Mouse (Mus musculus) lung, postnatal 25 days (tissue): Measurements from ENCODE around the gene Rbm6.

ENCODE experiments used
- DNase-seq: peaks from one replicate; pipeline ENCODE4 v3.0.0; 2022; ENCODE audit warnings: low spot score

The Rbm6 gene

DNA sequence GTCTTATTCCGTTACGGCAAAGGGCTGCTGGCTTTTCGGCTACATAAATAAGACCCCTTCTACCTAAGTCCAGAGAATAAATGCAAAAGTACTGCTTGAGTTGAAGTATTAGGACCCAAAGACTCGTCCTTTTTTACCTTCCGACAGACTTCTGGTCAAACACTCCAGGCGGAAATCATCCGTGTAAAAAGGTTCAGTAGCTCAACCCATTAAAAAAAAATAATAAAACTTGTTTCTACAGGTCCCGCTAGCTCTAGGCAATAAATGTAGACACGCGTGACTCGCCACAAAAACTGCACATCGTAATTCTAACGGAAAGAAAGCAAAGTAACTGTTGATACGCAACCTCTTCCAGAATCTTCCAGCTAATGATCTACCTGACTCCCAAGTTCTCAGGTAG, at the start of gene Rbm6:
Gene Rbm6, minus strand, starts transcription at position 101 of the 400 bp plus-strand sequence.
- no peak for DNase-seq

DNA sequence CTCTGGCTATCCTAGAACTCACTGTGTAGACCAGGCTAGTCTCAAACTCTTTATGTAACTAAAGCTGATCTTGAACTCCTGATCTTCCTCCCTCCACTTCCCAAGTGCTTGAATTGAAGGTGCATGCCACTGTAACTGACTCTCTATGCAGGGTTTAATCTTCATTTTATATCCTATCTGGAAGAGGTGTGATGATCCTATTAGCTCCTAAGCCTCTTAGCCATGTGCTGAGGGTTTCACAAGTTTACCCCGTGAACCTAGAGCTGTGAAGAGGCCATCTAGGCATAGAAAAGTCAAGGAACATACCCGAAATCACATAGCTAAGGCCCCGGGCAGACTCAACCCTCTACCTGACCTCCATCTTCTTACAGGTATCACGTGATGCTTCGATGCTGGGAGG, 46.4 kb upstream of the Rbm6 start:
- no peak for DNase-seq

GRCm38 (mm10) chr9:107918884-107919283, 45.8 kb upstream of the Rbm6 start:
- DNase-seq: no peak

- DNase-seq: no peak
Observed at GRCm38 (mm10) chr9:107917895-107918608, 45.0 kb upstream of the Rbm6 start.

DNA sequence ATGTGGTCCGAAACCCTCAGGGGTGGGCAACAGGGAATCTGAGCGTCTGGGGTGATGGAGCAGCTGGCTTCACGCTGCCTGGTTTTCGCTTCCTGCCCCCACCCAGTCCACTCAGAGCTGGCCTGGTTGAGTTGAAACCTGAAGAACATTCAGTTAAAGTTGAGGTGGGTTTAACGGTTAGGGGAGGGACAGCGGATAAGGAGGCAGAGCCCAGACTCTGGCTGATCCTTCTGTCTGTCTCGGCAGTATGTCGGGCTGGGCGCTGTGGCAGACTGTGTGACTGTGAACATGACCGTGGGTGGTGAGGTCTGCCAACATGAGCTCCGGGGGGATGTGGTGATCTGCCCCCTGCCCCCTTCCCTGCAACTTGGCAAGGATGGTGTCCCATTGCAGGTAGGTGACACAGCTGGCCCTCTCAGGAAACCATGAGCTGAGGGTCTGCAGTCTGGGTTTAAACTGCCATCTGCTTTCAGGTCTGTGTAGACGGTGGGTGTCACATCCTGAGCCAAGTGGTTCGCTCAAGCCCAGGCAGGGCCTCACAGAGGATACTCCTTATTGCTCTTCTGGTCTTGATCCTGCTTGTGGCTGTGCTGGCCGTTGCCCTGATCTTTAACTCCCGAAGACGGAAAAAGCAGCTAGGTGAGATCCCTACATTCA, 41.9 kb upstream of the Rbm6 start:
- DNase-seq: no peak

GRCm38 (mm10) chr9:107910025-107910769, 37.2 kb upstream of the Rbm6 start:
- DNase-seq: no peak

DNA sequence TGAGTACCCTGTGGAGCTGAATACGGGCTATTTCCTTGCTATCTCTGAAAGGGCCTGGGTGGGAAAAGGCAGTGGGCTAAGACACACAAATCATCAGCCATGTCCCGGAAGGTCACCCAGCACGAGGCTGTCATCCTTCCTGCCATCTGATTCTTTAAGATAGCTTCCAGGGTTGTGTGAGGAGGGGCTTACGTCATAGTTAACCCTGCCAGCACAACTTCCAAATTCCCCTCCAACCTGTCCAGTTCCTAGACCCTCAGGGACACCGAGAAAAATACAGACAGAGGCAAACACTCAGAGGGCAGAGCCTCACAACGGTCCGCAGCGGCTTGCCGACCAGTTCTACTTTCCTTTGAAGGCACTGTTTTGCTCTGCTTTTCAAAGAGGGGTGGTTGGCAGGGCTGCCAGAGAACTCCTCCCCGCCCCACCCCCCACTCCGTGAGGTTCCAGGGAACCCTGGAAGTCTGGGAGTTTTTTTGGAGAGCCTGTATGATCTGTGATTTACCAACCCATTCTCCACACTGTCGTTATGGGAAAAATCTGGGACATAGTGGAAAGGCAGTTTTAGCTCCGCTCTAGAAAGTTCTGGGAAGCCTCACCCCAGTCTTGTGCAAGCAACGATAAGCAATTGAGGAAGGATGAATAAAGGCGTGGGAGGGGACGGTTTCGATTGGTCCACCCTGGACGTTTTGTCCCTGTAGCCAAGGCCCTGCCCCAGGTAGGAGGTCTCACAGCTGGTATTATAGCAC, 35.5 kb upstream of the Rbm6 start:
- DNase-seq: peak; percentile 69

DNA sequence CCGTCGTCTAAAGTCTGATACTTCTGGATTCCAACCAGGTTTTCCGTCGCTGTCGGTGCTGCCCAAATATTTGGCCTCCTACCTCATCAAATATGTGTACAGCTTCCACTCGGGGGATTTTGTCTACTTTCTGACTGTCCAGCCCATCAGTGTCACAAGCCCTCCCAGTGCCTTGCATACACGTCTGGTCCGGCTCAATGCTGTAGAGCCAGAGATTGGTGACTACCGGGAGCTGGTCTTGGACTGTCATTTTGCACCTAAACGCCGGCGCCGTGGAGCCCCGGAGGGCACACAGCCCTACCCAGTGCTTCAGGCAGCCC, 34.7 kb upstream of the Rbm6 start:
- no peak for DNase-seq

DNA sequence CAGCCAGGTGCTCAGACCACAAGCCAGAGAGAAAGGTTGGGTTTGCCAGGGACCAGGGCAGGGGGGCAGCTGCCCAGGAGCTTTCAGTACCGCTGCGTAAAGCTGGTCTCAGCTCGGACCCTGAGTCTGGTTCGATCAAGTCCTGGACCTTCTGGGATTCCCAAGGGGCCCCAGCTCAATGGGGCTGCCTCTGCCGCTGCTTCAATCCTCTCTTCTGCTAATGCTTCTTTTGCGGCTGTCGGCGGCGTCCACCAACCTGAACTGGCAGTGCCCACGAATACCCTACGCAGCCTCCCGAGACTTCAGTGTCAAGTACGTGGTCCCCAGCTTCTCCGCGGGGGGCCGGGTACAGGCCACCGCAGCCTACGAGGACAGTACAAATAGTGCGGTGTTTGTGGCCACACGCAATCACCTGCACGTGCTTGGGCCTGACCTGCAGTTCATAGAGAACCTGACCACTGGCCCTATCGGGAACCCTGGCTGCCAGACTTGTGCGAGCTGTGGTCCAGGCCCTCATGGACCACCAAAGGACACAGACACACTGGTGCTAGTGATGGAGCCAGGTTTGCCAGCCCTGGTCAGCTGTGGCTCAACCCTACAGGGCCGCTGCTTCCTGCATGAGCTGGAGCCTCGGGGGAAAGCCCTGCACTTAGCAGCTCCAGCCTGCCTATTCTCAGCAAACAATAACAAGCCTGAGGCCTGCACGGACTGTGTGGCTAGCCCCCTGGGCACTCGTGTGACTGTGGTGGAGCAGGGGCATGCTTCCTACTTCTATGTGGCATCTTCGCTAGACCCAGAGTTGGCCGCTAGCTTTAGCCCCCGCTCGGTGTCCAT, 34.1 kb upstream of the Rbm6 start:
- DNase-seq: no peak

- peak; percentile 71 for DNase-seq
Observed at GRCm38 (mm10) chr9:107906252-107906966, 33.4 kb upstream of the Rbm6 start, which contains the start of gene Mst1r. Mst1r (plus strand) TSS chr9:107906873.

GRCm38 (mm10) chr9:107904726-107905125, 31.7 kb upstream of the Rbm6 start:
- peak; percentile 88 for DNase-seq

DNA sequence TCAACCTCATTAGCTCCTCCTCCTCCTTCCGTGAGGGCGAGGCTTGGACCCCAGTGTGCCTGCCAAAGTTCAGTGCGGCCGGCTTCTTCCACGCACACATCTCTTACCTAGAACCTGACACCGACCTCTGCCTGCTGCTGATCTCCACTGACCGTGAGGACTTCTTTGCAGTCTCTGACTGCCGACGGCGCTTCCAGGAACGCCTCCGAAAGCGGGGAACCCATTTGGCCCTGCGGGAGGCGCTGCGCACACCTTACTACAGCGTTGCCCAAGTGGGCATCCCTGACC, 28.5 kb upstream of the Rbm6 start:
- DNase-seq: no peak

- DNase-seq: peak; percentile 56
Observed at GRCm38 (mm10) chr9:107900840-107901626, 28.0 kb upstream of the Rbm6 start.

- DNase-seq: no peak
Observed at GRCm38 (mm10) chr9:107899855-107900254, 26.8 kb upstream of the Rbm6 start.

DNA sequence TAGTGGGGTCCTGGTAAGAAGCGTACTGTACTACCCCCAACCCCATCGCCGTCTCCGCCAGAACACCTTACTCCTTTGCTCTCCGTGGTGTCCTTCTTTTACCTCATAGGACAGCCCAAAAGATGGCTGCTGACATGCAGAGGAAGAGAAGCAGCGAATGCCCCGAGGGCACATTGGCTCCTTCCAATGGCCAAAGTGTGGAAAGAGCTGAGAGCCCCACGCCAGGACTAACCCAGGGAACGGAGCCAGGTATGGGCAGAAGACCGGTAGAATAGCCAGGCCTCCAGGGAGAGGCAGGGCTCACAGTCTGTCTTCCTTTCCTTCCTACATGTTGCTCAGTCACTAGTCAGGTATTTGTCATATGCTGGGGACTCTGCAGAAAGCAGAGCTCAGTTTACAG, 25.5 kb upstream of the Rbm6 start:
- no peak for DNase-seq

- no peak for DNase-seq
Observed at GRCm38 (mm10) chr9:107891023-107891422, 18.0 kb upstream of the Rbm6 start.

DNA sequence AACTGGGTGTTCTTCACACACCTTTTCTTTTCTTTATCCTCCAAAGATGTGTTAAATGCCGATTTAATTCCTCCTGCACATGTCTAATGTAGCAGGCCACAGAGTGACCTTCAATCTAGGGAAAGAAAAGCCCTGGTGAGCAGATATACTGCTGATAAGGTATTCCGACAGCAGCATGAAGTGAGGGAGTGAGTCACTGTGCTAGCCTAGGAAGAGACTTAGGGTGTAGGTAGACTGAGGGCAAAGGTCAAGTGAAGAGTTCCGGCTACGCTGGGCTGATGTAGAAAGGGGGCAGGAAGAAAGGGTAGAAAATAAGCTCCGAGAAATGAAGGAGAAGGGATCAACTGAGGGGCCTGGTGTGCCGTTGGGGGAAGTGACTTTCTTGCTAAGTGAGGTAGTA, 17.2 kb upstream of the Rbm6 start:
- no peak for DNase-seq

GRCm38 (mm10) chr9:107888267-107888850, 15.3 kb upstream of the Rbm6 start:
- DNase-seq: no peak

DNA sequence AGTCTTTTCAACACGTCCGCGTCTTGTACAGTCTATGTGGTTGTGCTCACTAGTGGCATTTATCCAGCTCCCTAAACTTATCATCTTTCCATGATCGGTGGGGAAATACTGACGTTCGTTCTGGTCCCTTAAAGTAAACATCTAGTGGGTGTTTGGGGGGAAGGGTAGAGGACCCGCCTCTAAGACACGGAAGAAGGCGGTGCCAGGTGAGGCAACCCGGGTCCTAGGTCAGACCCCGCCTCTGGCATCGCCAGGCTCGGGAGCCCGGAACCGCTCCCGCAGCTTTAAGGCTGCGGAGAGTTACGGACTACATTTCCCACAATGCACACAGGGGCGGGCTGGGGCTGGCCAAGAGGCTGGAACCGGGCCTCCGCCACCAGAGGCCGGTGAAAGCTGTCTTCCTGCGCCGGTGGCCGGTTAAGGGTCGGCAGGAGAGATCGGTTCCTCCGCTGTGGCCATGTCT, 14.8 kb upstream of the Rbm6 start, which contains the start of gene Mon1a:
Gene Mon1a, plus strand, starts transcription at position 348 of the 463 bp plus-strand sequence.
- peak; percentile 95 for DNase-seq

DNA sequence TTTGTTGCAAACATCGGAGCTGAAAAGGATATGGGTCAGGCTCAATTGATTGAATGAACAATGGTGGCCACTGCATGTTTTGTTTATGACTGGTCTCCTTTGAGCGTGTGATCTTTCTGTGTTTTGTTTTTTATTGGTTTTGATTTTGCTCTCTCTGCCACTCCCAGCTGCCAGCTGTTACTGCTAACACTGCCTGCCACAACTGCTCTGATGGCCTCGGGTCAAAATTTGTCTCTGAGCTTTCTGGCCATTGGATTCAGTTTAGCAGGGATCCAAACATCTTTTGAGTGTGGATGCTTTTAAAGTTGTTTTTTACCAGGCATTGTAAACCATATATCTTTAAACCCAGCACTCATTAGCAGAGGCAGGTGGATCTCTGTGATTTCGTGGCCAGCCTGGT, 7.4 kb upstream of the Rbm6 start:
- DNase-seq: no peak
